Mouse (Mus musculus) heart, adult 2 months (tissue): ENCODE measurements around the gene AI854703. TPM values are rescaled to one million over a fixed set of nuclear protein-coding genes. Genes with fewer than 3 reads are reported as not detected.

ENCODE experiments used
- DNase-seq, 2 experiments: peaks; one replicate each; pipeline ENCODE4 v3.0.0; 2021
- H3K27ac ChIP-seq: fragments of 200-600 bp; 2 replicates; pipeline ENCODE4 v1.8.1; 2022
- H3K27me3 ChIP-seq: fragments of 200-500 bp; 2 replicates; pipeline ENCODE4 v1.6.1; 2012; ENCODE audit warnings: mild to moderate bottlenecking, low read length, inconsistent platforms, mixed read lengths; ENCODE audit not compliant: control insufficient read depth, insufficient read depth
- H3K36me3 ChIP-seq: fragments of 200-500 bp; 2 replicates; pipeline ENCODE4 v1.6.1; 2012; ENCODE audit warnings: low read length, inconsistent platforms; ENCODE audit not compliant: control insufficient read depth, insufficient read depth
- H3K4me1 ChIP-seq: fragments of 200-500 bp; 2 replicates; pipeline ENCODE4 v1.6.1; 2011; ENCODE audit warnings: low read length; ENCODE audit not compliant: control insufficient read depth, insufficient read depth
- H3K4me3 ChIP-seq: fragments of 200-600 bp; 2 replicates; pipeline ENCODE4 v1.8.1; 2022
- H3K79me2 ChIP-seq: fragments of 200-500 bp; replicated peaks from 2 replicates; pipeline ENCODE4 v1.6.1; 2012; ENCODE audit warnings: mild to moderate bottlenecking, inconsistent platforms, low read length, moderate library complexity, mixed read lengths; ENCODE audit not compliant: control insufficient read depth, insufficient read depth
- H3K9ac ChIP-seq: fragments of 200-500 bp; 2 replicates; pipeline ENCODE4 v1.6.1; 2012; ENCODE audit warnings: low read depth, mild to moderate bottlenecking, control low read depth, inconsistent platforms, low read length, mixed read lengths
- CTCF ChIP-seq: fragments of 200-600 bp; IDR thresholded peaks from 2 replicates; pipeline ENCODE4 v1.8.1; 2022; ENCODE audit warnings: antibody characterized with exemption, mild to moderate bottlenecking, moderate library complexity
- EP300 ChIP-seq: fragments of 200-500 bp; IDR thresholded peaks from 2 replicates; pipeline ENCODE4 v1.6.1; 2011; ENCODE audit warnings: low read depth, low read length, control low read depth; ENCODE audit not compliant: insufficient read depth
- POLR2A ChIP-seq: fragments of 200-500 bp; IDR thresholded peaks from 2 replicates; pipeline ENCODE4 v1.6.1; 2011; ENCODE audit warnings: mild to moderate bottlenecking, low read depth, low read length, control low read depth; ENCODE audit not compliant: insufficient read depth
- WGBS: fragments of 180-500 bp; shearing (Covaris S2); methylation state at CpG from one replicate; pipeline ENCODE4 v1.1.7; 2018; 5-methylcytosine and 5-hydroxymethylcytosine counted together
- intact Hi-C: fragments of 180-260 bp; cut with DNase I; formaldehyde crosslinking; loops from one replicate; pipeline ENCODE4 v1.15.1; 2025
- polyA plus RNA-seq: library from polyadenylated mRNA; depleted of rRNA; stranded (reverse); fragments of >200 nt; gene quantifications from 2 replicates; pipeline ENCODE4 v1.2.3, GENCODE M21; 2012
- total RNA-seq, 2 experiments: library from RNA; stranded (reverse); gene quantifications; 2 replicates each; pipeline ENCODE4 v1.2.3; 2021

AI854703 gene
- total and polyA plus RNA-seq, 3 experiments = 0.16 to 0.68 (median 0.29) TPM

DNA sequence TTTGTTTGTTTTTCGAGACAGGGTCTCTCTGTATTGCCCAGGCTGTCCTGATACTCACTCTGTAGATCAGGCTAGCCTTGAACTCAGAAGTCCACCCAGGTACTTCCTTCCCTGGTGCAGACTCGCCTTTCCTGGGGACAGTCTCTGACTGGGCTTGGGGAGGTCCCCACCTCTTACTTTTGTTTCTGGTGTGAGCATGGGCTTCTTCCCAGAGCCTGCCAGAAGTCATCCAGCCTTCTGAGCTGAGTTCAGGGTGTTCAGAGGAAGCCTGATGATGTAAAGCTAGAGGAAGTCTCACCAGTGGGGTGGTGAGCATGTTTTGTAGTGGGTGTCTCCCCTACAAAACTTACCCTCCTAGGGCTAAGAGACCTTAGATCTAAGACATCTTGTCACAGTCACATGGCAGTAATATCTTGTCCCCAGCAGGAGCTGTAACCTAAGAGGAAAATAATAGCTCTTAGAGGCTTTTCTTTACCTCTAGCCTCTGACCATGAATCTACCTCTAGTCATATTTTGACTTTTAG lies 42.9 kb downstream of the AI854703 start:
- Histone ChIP-seq H3K4me3 (no peak overlapping the region), H3K27me3 (no peaks in the 10 kb centered on the region), H3K79me2 (no peaks in the 10 kb centered on the region), H3K27ac (no peak overlapping the region), H3K4me1 (no peaks in the 10 kb centered on the region), H3K36me3 (no peaks in the 10 kb centered on the region), H3K9ac (no peak overlapping the region)
- 52% methylated on average over 2 of the region's 2 CpGs for WGBS
- TF ChIP-seq EP300 (no peak), POLR2A (no peak), CTCF (no peak)
- DNase-seq = no peak
- intact Hi-C loops = no loop called here

GRCm38 (mm10) chr6:48674291-48675058 lies 47.9 kb downstream of the AI854703 start:
- intact Hi-C loops = no loop called here
- 92% methylated on average over 9 of the region's 9 CpGs for WGBS
- no peak overlapping the region for H3K27ac ChIP-seq
- H3K4me3 ChIP-seq = no peak overlapping the region
- no peaks in the 10 kb centered on the region for H3K79me2 ChIP-seq
- H3K27me3 ChIP-seq = no peaks in the 10 kb centered on the region
- DNase-seq = no peak
- TF ChIP-seq CTCF (no peak), EP300 (no peak), POLR2A (no peak)
- H3K36me3 ChIP-seq = no peaks in the 10 kb centered on the region
- H3K4me1 ChIP-seq = no peaks in the 10 kb centered on the region; the same call in 1 of the 2 replicates
- H3K9ac ChIP-seq = no peak overlapping the region

GRCm38 (mm10) chr6:48675400-48675930 lies 48.9 kb downstream of the AI854703 start:
- H3K36me3 ChIP-seq = no peaks in the 10 kb centered on the region
- no peak for TF ChIP-seq EP300
- TF ChIP-seq POLR2A = no peak
- no peak for TF ChIP-seq CTCF
- H3K4me3 ChIP-seq = peak overlapping the region; percentile 55
- intact Hi-C loops = no loop called here
- no peaks in the 10 kb centered on the region; the same call in 1 of the 2 replicates for H3K4me1 ChIP-seq
- no peaks in the 10 kb centered on the region for H3K79me2 ChIP-seq
- H3K27ac ChIP-seq = peak overlapping the region; percentile 70
- peak overlapping the region; percentile 52 for H3K9ac ChIP-seq
- DNase-seq = no peak
- H3K27me3 ChIP-seq = no peaks in the 10 kb centered on the region
- 45% methylated on average over 10 of the region's 10 CpGs for WGBS

DNA sequence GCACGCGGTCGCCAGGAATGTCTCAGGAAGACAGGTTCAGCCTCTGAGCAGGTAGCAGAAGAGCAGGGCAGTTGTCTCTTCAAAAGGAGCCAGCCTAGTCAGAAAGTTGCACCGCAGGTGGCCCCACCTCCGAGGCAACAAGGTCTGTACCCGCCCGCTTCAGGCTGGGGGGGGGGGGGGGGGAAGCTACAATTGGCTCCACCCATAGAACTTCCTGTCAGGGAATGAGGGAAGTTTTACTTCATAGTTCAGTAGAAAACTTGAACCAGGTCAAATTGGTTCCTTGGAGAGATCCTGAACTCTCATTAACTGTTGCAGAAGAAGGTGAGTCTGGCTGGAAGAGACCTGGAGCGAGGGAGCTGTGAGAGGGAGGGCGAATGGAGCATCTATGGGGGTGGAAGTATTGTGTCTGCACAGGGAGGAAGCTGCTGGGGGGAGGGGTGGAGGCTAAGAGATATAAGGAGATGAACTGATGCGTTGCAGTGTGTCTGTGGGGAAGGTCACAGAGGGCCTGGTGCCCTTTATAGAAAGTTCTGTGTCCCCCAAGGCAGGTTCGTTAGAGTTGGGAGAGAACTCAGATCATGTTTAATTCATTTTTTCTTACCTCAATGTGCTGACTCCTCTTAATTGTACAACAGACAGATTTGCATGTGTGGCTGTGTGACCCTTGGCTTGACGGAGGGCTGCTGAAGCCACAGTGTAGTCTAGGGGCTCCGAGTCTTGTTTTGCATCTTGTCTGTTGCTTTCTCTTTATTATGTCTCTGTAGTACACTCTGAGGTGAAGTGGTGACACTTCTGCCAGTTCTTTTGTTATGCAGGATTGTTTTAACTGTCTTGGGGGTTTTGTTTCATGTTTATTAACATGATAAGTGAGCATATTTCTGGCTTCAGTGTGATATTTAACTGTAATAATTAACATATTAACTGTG lies 49.6 kb downstream of the AI854703 start, which contains the start of gene Gimap9:
Gimap9 (plus strand) TSS at position 199 of the 929 bp plus-strand sequence.
- DNase-seq = peak; percentile 62 to 70
- intact Hi-C loops = loop anchor here (2.0 kb wide), 1 partner anchor 31 kb away; no protein-coding TSS in a partner anchor
- peak within 1 kb of the TSS; percentile 70 for H3K27ac ChIP-seq

GRCm38 (mm10) chr6:48676860-48677415 lies 50.4 kb downstream of the AI854703 start:
- WGBS = 64% methylated on average over 5 of the region's 5 CpGs
- Histone ChIP-seq H3K4me3 (peak overlapping the region; percentile 55), H3K4me1 (peaks cover 1% of the 10 kb centered on the region), H3K36me3 (no peaks in the 10 kb centered on the region), H3K27ac (no peak overlapping the region; the same call in 1 of the 2 replicates), H3K27me3 (no peaks in the 10 kb centered on the region), H3K79me2 (no peaks in the 10 kb centered on the region), H3K9ac (no peak overlapping the region)
- no peak for DNase-seq
- intact Hi-C loops = loop anchor here (2.0 kb wide), 1 partner anchor 30 kb away; no protein-coding TSS in a partner anchor
- no peak for TF ChIP-seq EP300
- TF ChIP-seq POLR2A = no peak

More for the DNA sequence above, 49.6 kb downstream of the AI854703 start, which contains the start of gene Gimap9:
- TF ChIP-seq POLR2A (peak; percentile 49; the same call in 1 of the 2 replicates), EP300 (no peak), CTCF (no peak)
- H3K4me1 ChIP-seq = peaks cover 1% of the 10 kb centered on the region
- whole genome bisulfite sequencing = 22% methylated on average over 13 of the region's 13 CpGs
- H3K27me3 ChIP-seq = no peaks in the 10 kb centered on the region
- H3K36me3 ChIP-seq = no peaks in the 10 kb centered on the region
- H3K9ac ChIP-seq = peak within 1 kb of the TSS; percentile 52
- peak within 1 kb of the TSS; percentile 55 for H3K4me3 ChIP-seq
- H3K79me2 ChIP-seq = no peaks in the 10 kb centered on the region
